Mouse (Mus musculus) brown adipose tissue, adult 24 weeks (tissue): ENCODE measurements around the gene Pde1a. TPM values are rescaled to one million over a fixed set of nuclear protein-coding genes. Genes with fewer than 3 reads are reported as not detected.

ENCODE experiments used
- H3K27ac ChIP-seq: fragments of 200-500 bp; replicated peaks from 2 replicates; pipeline ENCODE4 v1.5.1; 2012; ENCODE audit warnings: low read depth, mild to moderate bottlenecking, low read length
- H3K4me1 ChIP-seq: fragments of 200-500 bp; 2 replicates; pipeline ENCODE4 v1.6.1; 2012; ENCODE audit warnings: low read length, mixed read lengths; ENCODE audit not compliant: control insufficient read depth, insufficient read depth, insufficient read length
- H3K4me3 ChIP-seq: fragments of 200-500 bp; 2 replicates; pipeline ENCODE4 v1.5.1; 2012; ENCODE audit warnings: low read depth, mild to moderate bottlenecking, low read length, moderate library complexity; ENCODE audit not compliant: insufficient read depth
- polyA plus RNA-seq: library from polyadenylated mRNA; stranded (reverse); fragments of >200 nt; gene quantifications from 2 replicates; pipeline ENCODE4 v1.2.4, GENCODE M21; 2012; ENCODE audit not compliant: missing spikeins, insufficient read depth, insufficient read length

Gene Pde1a
- polyA plus RNA-seq, 1 experiment, result 32.2 TPM

DNA sequence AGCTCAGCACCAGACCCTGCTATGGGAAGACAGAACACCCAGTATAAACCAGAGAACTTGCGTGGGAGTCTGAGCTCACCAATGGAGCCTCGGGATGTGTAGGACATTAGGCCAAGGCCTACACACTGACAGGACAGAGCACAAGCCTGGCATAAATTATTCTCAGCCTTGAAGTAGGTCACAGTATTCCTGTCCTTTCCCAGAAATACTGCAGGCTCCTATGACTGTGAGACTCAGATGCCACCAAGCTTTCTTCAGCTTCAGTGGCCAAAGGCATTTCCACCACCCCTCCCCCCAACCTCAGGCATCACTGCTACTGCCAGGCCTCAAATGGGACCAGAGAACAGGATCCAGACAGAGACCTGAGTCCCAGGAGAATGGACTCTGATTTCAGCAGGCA is 54.7 kb downstream of the Pde1a start:
- Histone ChIP-seq H3K4me1 (no peaks in the 10 kb centered on the region), H3K4me3 (no peak overlapping the region), H3K27ac (no peak overlapping the region)

DNA sequence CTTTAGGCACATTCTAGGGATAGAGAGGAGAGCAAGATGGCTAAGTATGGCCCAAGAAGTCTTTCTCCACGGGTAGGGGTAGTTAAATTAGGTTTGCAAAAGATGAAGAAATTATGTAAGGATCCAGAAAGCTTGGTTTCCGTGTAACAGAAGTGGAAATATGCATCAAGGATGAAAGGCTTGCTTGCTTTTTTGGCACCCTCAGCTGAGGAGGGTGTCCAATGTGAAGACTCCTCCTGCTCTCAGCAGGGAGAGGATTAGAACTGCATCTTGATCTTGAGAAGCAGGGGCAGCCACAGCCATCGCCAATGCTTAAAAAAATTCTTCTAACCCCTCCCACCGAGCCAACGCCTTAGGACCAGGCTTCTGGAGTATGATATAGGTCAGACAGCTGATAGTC is 55.2 kb downstream of the Pde1a start:
- Histone ChIP-seq H3K27ac (no peak overlapping the region), H3K4me1 (no peaks in the 10 kb centered on the region), H3K4me3 (no peak overlapping the region)

DNA sequence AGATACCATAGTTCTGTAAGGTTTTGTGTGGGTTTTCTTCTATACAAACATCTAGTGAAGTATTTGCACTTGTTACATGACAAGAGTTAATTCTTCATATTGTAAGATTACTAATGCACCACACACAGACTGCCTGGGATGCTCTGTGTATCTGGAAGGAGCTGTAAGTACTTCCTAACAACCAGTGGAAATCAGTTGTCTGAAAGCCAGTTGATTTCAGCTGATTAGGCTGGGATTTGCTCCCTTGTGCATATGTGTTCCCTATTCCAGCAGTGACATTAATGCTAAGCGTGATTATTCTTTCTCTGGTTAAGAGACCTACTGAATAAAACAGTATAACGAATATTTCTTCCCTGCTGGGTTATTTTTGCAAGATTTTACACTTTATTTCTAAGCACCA is 55.8 kb downstream of the Pde1a start:
- H3K4me3 ChIP-seq, result no peak overlapping the region
- H3K27ac ChIP-seq, result no peak overlapping the region
- no peaks in the 10 kb centered on the region for H3K4me1 ChIP-seq

DNA sequence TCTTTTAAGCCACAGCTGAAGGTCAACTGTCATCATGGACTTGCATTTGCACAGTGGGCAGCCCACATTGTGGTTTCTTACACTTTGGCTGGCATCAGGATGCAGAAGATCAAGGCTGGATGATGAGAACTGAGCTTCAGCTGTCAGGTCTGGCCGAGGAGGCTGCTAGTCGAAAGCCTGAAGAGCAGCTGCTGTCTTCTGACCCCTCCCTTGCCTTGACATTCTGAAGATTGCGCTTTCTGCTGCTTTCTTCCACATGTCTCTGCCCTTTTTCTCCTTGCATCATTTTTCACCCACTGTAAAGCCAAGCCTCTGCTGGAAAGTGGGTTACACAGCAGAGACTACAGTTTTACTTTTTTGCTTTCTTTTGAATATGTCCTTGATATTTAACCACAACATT is 59.5 kb downstream of the Pde1a start:
- Histone ChIP-seq H3K27ac (no peak overlapping the region), H3K4me3 (no peak overlapping the region)

DNA sequence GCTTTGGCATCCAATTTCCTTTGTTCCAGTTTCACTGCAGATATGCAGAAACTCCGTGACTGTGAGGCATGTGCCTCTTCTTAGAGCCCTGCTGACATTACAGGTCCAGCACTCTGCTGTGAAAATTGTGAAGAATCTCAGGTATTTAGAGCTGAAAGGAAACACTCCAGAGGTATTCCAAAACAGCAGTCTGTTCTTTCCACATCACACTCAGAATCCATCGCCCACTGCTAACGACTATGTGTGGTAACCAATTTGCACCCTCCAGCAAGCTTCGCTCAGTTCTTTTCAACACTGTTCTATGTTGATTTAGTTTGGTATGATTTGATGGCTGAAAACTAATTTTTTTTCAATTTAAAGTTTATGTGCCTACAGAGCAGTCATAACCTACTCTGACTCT is 62.8 kb downstream of the Pde1a start:
- H3K4me1 ChIP-seq, result no peaks in the 10 kb centered on the region
- H3K4me3 ChIP-seq, result no peak overlapping the region
- H3K27ac ChIP-seq, result no peak overlapping the region

More for the DNA sequence above, 59.5 kb downstream of the Pde1a start:
- no peaks in the 10 kb centered on the region for H3K4me1 ChIP-seq

DNA sequence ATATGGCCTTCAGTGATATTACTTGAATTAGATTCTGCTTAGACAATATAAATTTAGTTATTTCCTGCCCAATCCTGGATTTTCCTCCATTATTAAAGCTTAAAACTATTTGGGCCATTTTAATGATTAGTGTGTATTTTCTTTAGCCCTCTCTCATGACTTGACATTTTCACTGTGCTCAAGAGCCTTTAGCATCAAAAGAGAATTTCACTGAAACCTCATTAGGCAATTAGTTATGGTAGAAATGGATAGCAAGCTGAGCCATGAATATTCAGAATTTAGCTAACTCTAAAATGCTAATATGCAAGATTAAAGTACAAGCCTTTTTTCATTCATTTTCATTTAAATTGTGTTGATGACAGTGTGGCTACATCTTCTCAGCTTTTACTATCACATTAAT is 73.2 kb downstream of the Pde1a start:
- H3K4me1 ChIP-seq, result no peaks in the 10 kb centered on the region
- H3K4me3 ChIP-seq, result no peak overlapping the region
- no peak overlapping the region for H3K27ac ChIP-seq

DNA sequence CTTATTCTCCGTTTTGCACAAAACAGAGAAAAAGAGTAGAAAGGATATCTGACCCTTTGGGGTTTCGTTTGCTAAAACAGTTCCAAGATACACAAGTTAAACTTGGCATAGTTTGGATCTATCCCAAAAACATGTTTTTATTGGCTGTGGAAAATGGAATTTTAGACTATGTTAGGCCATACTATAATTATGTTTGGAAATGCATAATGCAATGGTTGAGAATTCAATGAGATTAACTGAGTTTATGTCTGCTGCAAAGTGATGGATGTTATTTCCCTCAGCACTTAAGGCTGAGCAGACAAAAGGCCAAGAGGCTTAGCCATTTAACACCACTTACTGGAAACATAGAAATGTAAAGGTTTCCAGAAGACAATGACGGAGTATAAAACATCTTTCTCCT is 75.2 kb downstream of the Pde1a start:
- no peak overlapping the region for H3K4me3 ChIP-seq
- H3K27ac ChIP-seq, result no peak overlapping the region
- H3K4me1 ChIP-seq, result no peaks in the 10 kb centered on the region

DNA sequence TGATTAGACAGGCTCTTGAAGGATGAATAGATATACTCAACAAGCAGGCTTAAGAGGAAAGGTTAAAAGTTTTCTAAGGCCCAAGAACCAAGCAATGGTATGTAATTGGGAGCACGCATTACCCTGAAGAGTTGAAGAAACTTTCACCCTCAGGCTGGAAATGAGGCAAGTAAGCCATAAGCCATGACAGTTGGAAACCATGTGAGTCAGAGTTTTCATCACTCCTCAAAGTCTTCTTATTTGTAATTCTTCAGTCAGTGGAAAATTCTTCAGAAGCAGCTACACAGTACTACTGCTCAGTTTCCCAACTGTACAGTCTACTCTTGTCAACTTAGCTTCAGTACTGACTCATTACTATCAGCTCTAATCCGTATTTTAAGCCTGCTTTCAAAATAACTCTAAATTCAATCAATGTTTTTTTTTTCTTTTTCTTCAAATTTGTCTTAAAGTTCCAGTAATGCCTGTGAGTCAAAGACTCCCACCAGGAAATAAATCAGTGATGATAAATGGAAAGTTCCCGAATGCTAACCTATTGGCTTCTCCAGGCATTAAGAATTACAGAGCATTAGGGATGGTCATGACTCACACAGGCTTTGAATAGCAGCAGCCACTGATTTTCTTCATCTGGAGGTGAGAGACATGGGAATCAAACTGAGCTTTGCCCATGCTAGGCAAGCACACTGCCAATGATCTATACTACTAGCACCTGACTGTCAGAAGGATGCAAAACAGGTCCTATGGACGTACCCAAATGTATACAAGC is 82.3 kb downstream of the Pde1a start:
- Histone ChIP-seq H3K4me1 (no peaks in the 10 kb centered on the region), H3K27ac (no peak overlapping the region), H3K4me3 (no peak overlapping the region)

DNA sequence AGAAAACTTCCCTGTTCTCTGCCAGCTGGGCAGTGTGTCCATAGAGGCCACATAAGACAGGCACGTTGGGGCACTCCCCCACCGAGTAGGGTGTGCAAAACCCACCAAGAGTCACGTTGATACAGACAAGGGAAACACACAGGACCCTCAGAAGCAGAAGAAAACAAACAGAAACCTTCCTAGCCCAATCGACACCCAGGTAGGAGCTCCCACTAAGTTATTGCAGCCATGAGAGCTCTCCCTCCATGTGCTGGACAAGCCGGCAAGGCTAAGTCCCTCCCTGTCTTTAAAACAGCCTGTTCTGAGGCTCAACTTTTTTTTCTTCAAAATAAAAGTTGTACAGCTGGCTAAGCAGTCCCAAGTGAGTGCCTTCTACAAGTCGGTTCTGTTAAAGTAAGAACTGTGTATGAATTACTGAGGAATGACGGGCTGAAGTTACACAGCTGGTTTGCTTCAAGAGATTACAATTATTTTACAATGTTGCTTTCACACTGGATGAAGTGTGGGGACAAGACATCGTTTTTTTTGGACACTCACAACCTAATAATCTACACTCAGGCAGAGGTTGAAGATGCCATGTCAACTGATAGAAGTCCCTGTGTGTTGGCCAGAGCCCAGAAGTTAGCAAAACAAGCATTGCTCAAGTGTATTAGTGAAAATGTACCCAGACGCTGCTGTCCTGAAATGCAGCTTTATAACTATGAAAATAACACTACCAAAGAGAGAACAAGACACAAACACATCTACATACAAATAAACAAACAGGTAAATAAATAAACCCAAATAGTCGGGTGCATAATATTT is 90.4 kb downstream of the Pde1a start:
- Histone ChIP-seq H3K4me1 (peaks cover 2% of the 10 kb centered on the region; the same call in 1 of the 2 replicates), H3K27ac (peak overlapping the region; percentile 88), H3K4me3 (peak overlapping the region; percentile 73)

DNA sequence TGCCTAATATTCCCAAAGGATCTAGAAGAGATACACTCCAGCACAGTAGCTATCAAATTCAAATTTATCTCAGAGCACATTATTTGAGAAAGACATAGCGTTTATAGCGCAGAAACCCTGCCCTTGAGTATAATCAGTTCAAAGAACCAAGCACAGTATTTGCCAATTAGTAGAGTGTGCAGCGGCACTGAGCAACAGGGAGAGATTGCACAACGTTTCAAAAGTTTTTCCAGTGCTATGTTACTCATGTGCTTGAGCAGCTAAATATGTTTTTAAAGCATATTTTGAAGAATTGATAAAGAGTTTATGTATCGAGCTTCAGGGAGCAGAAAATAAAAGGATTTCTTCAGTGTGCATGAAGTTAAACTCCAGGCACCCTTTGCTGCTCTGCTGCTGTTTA is 91.3 kb downstream of the Pde1a start:
- H3K4me3 ChIP-seq, result peak overlapping the region; percentile 73
- peak overlapping the region; percentile 88 for H3K27ac ChIP-seq
- peaks cover 2% of the 10 kb centered on the region; the same call in 1 of the 2 replicates for H3K4me1 ChIP-seq

DNA sequence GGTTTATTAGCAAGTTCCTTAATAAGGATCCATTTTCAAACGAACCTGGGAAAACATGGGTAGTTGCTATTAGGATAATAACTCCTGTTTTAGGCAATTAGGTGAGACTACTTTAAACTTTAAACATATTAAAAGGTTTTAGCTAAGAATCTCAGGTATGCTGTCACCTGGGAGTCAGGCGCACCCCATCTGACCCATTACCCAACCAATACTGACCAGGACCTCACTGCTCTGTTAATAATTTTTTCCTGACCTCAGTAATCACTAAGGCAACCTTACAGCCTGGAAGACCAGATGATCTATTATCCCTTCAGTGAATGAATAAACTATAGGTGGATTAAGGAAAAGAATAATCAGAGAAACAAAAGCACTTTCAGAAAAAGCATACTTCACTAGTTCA is 100.2 kb downstream of the Pde1a start:
- Histone ChIP-seq H3K4me3 (no peak overlapping the region), H3K27ac (no peak overlapping the region), H3K4me1 (no peaks in the 10 kb centered on the region)

DNA sequence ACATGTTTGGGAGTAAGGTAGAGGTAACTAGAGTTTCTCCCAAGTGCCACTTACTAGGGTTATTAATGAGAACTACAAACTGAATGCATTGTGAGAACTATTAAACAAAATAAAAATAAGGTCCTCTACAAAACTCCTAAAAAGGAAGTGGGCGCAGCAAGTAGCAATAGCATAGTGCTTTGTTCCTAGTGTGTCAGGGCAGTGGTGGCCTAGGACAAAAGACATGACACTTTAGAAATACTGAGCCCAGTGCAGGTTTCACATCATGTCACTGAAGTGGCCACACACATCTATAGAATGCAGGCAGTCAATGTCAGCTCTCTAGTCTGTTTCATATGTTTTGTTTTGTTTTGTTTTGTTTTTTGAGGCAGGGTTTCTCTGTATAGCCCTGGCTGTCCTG is 103.2 kb downstream of the Pde1a start:
- Histone ChIP-seq H3K27ac (peak overlapping the region; percentile 63), H3K4me1 (no peaks in the 10 kb centered on the region), H3K4me3 (no peak overlapping the region)

DNA sequence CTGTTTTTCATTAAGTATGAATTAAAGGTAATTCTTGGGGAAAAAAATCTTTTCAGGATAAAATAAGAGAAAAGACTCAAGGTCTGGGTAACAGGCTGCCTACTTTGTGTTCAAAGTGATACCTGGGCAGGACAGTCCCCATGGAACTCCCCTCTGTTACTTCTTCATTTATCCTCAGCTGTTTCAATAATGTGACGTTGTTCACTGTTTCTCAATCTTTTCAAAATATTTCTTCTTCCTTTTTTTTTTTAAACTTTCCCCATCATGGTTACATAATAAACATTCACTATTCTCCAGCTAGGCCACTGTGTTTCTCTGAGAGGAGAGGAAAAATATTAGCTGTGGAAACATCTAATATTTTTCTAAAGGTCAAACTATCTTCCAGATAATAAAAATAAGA is 103.7 kb downstream of the Pde1a start:
- H3K27ac ChIP-seq, result no peak overlapping the region
- no peak overlapping the region for H3K4me3 ChIP-seq
- no peaks in the 10 kb centered on the region for H3K4me1 ChIP-seq

DNA sequence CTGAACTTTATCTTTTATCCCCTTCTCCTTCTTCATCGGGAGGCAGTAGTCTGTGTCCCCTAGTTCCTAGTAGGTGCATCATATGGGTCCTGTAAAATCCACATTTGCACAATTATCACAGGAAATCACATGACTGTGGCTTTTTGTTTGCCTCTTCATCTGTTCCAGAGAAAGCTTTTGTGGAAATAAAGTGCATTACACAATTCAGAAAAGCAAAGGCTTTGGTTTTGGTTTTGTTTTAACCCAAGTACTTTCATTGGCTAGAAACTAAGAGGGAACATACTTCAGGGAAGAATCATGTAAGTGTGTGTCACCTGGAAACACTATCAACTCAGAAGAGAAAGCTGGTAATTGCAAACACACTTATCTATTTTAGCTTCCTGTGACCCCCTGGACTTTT is 104.2 kb downstream of the Pde1a start:
- H3K4me3 ChIP-seq, result no peak overlapping the region
- H3K4me1 ChIP-seq, result no peaks in the 10 kb centered on the region
- H3K27ac ChIP-seq, result no peak overlapping the region

DNA sequence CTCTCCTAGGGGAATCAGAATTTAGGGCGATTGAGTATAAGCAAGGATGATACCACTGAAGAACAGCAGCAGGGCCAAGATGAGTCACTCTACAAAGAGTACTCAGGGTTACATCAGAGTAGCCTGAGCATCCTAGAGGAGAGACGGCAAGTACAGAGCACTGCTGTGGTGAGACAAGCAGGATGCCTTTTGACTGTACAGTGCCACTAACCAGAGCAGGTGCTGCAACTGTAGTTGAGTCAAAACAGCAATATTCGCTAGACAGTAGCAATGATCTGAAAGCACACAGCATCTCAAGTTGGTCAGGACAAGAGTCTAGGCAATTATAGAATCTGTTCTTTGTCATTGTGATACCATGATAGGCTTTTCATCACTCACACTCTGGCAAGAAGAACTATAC is 115.1 kb downstream of the Pde1a start:
- Histone ChIP-seq H3K4me3 (no peak overlapping the region), H3K4me1 (no peaks in the 10 kb centered on the region), H3K27ac (no peak overlapping the region)

DNA sequence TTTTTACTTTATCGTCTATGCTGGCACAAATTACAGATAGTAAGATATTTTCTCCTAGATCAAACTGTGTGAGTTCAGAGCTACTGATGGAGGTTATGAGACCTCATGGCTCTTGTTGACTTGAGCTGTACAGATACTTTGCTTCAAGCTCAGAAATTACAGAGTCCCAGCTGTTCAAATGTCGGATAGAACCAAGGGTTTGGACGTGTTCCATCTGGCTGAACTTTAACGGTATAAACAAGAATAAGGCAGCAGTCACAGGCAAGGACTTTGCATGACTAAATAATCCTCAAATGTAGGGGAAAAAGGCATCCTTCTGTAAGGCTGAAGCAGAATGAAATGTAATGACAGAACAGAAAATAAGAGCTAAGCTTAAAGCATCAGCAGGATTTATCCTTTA is 116.2 kb downstream of the Pde1a start:
- no peaks in the 10 kb centered on the region for H3K4me1 ChIP-seq
- H3K27ac ChIP-seq, result no peak overlapping the region
- no peak overlapping the region for H3K4me3 ChIP-seq
